Mouse (Mus musculus) C2C12 (cell line): ENCODE measurements around the gene Ucma.

Experiments used
- CEBPB ChIP-seq: IDR thresholded peaks from one replicate; pipeline ENCODE4 v1.6.1; 2011; ENCODE audit warnings: low read depth, mild to moderate bottlenecking, control low read depth, moderate library complexity
- CTCF ChIP-seq: IDR thresholded peaks from one replicate; pipeline ENCODE4 v1.5.1; 2011; ENCODE audit not compliant: control insufficient read depth, insufficient read depth, insufficient read length
- MYOD1 ChIP-seq: IDR thresholded peaks from one replicate; pipeline ENCODE4 v1.6.1; 2011; ENCODE audit warnings: low read depth; ENCODE audit not compliant: control insufficient read depth, insufficient read length
- MYOG ChIP-seq: IDR thresholded peaks from one replicate; pipeline ENCODE4 v1.6.1; 2011; ENCODE audit not compliant: control insufficient read depth, insufficient read length; ENCODE audit errors: extremely low read depth
- USF1 ChIP-seq: IDR thresholded peaks from one replicate; pipeline ENCODE4 v1.6.1; 2011; ENCODE audit warnings: low read depth, mild to moderate bottlenecking, control low read depth, moderate library complexity

GRCm38 (mm10) chr2:5019708-5020107 lies 43.8 kb downstream of the Ucma start:
- TF ChIP-seq CTCF (no peak), CEBPB (no peak), MYOD1 (no peak), USF1 (no peak), MYOG (no peak)
